Comparison of ENCODE assay signal across 8 mouse cellular contexts in genomic region chr9:74862096-74862780, GRCm38 (mm10). TPM values are rescaled to one million over a fixed set of nuclear protein-coding genes. Genes with fewer than 3 reads are reported as not detected.
DNase-seq lines count a peak whose midpoint lies in the region; ATAC-seq and TF ChIP-seq lines count a peak whose summit lies in the region.

No protein-coding gene starts in this region.

- intact Hi-C loops in left cerebral cortex, postnatal 25 days (cut with DNase I): no loop called here

- ATAC-seq in liver, embryonic 11.5 days (replicated peaks; ENCODE audit: low FRiP score): 0 out of 2 replicates have a peak, but pooled peaks have one; percentile 7
- ATAC-seq in stomach, postnatal 0 days (ENCODE audit: low FRiP score, low TSS enrichment): no peak

- no peaks in the 10 kb centered on the region for H3K9me3 ChIP-seq in liver, embryonic 11.5 days (ENCODE audit: control insufficient read depth, low read length)
- H3K9me3 ChIP-seq in stomach, postnatal 0 days (ENCODE audit: control insufficient read depth, low read length): no peaks in the 10 kb centered on the region

- peak; percentile 60 for DNase-seq in embryo, embryonic 10.5 days (ENCODE audit: low spot score)
- DNase-seq in embryo, embryonic 10 days (ENCODE audit: low spot score): no peak
- no peak for DNase-seq in spleen, adult 2 months (ENCODE audit: low read depth in 1 of 2, low spot score in 2 of 2)
- DNase-seq in spleen, postnatal 4 days (ENCODE audit: low spot score in 2 of 2): no peak
- peak; percentile 33 for DNase-seq in liver, embryonic 11.5 days (ENCODE audit: low spot score)
- peak; percentile 30 for DNase-seq in stomach, postnatal 0 days (ENCODE audit: low spot score)
- no peak for DNase-seq in left cerebral cortex, postnatal 25 days (ENCODE audit: low spot score in 2 of 2)
- DNase-seq in kidney, postnatal 10 days: no peak

- H3K4me3 ChIP-seq in spleen, adult 2 months (ENCODE audit: extremely low read depth, insufficient read depth, insufficient read length): peak overlapping the region; percentile 0; the same call in 1 of the 2 replicates
- H3K4me3 ChIP-seq in liver, embryonic 11.5 days (ENCODE audit: low read depth, low read length): peak overlapping the region; percentile 57
- H3K4me3 ChIP-seq in stomach, postnatal 0 days (ENCODE audit: low read depth, low read length): peak overlapping the region; percentile 46

- peaks cover 40% of the 10 kb centered on the region for H3K27me3 ChIP-seq in spleen, adult 2 months (ENCODE audit: control insufficient read depth, insufficient read depth, low read length)
- H3K27me3 ChIP-seq in liver, embryonic 11.5 days (replicated peaks; ENCODE audit: control insufficient read depth, insufficient read depth, low read length): peaks cover 100% of the 10 kb centered on the region
- H3K27me3 ChIP-seq in stomach, postnatal 0 days (ENCODE audit: control insufficient read depth, insufficient read depth, low read length): peaks cover 32% of the 10 kb centered on the region

- TF ChIP-seq POLR2A in spleen, adult 2 months (IDR thresholded peaks at IDR 0.05; ENCODE audit: low read depth, low read length): no peak

- no peak overlapping the region for H3K27ac ChIP-seq in spleen, adult 2 months (ENCODE audit: insufficient read depth, low read length)
- H3K27ac ChIP-seq in liver, embryonic 11.5 days (ENCODE audit: low read depth, low read length): no peak overlapping the region; the same call in 1 of the 2 replicates
- no peak overlapping the region for H3K27ac ChIP-seq in stomach, postnatal 0 days (replicated peaks)

- TF ChIP-seq EP300 in stomach, postnatal 0 days (optimal IDR thresholded peaks at IDR 0.05): no peak

- WGBS in spleen, adult 2 months: 3% methylated on average over 48 of the region's 48 CpGs
- 2% methylated on average over 48 of the region's 48 CpGs for WGBS in liver, embryonic 11.5 days
- WGBS in stomach, postnatal 0 days: under 1% methylated on average over 36 of the region's 48 CpGs

- no peak for TF ChIP-seq CTCF in spleen, adult 2 months (IDR thresholded peaks at IDR 0.05; ENCODE audit: extremely low read depth, insufficient read depth, insufficient read length, insufficient replicate concordance)
- peak; percentile 18; the same call in 1 of the 2 replicates for TF ChIP-seq CTCF in stomach, postnatal 0 days (IDR thresholded peaks at IDR 0.05; ENCODE audit: low read depth)

- no peaks in the 10 kb centered on the region for H3K36me3 ChIP-seq in spleen, adult 2 months (ENCODE audit: control insufficient read depth, insufficient read depth, low read length)
- no peaks in the 10 kb centered on the region for H3K36me3 ChIP-seq in liver, embryonic 11.5 days (ENCODE audit: control insufficient read depth, insufficient read depth, low read length)
- no peaks in the 10 kb centered on the region for H3K36me3 ChIP-seq in stomach, postnatal 0 days (ENCODE audit: control insufficient read depth, insufficient read depth, low read length)

- peak overlapping the region; percentile 71 for H3K4me2 ChIP-seq in liver, embryonic 11.5 days
- H3K4me2 ChIP-seq in stomach, postnatal 0 days (replicated peaks; ENCODE audit: low read depth): peak overlapping the region; percentile 93

- H3K4me1 ChIP-seq in spleen, adult 2 months (ENCODE audit: control insufficient read depth, insufficient read depth, insufficient read length): peaks cover 8% of the 10 kb centered on the region
- H3K4me1 ChIP-seq in liver, embryonic 11.5 days (replicated peaks; ENCODE audit: control insufficient read depth, insufficient read depth, low read length): no peaks in the 10 kb centered on the region; the same call in none of the 2 replicates
- H3K4me1 ChIP-seq in stomach, postnatal 0 days (replicated peaks; ENCODE audit: control insufficient read depth, insufficient read depth): 0 out of 2 replicates have a peak, but pooled peaks cover 2% of the 10 kb centered on the region

- H3K9ac ChIP-seq in liver, embryonic 11.5 days (ENCODE audit: low read depth, low read length): peak overlapping the region; percentile 59
- H3K9ac ChIP-seq in stomach, postnatal 0 days (ENCODE audit: low read length): peak overlapping the region; percentile 55

RNA-seq across cellular contexts. Expression of gene Onecut1, which starts 0.5 kb away (rescaled TPM):
- polyA plus RNA-seq in spleen, adult 2 months (2012; rRNA removed): 0.06 and 0.09 TPM in 2 replicates
- 3.4 and 4.1 TPM in 2 replicates for polyA plus RNA-seq in liver, embryonic 11.5 days (2014; fragmentation: Nextera tagmentation; extraction: Ambion mirVana)
- 0.08 and 0.10 TPM in 2 replicates for polyA plus RNA-seq in stomach, postnatal 0 days (2015; fragmentation: Nextera tagmentation; extraction: Ambion mirVana)
- total RNA-seq in left cerebral cortex, postnatal 25 days (2021): under 1 TPM; 0.14 to 0.27 TPM

Comparison
In these comparisons a context has a peak if more than half of its experiments do, and no peak if none do; other contexts are left out.
1. DNase-seq: peak in embryo, embryonic 10.5 days (single experiment), liver, embryonic 11.5 days (single experiment) and stomach, postnatal 0 days (single experiment); none in embryo, embryonic 10 days (single experiment), spleen, adult 2 months (0 of 2), spleen, postnatal 4 days (0 of 2), left cerebral cortex, postnatal 25 days (0 of 2) and kidney, postnatal 10 days (single experiment).
2. H3K4me3 ChIP-seq: peak in every context shown above with its lines; median percentile 57 in liver, embryonic 11.5 days; 46 in stomach, postnatal 0 days; 0 in spleen, adult 2 months.